Mouse (Mus musculus) kidney, embryonic 14.5 days (tissue): ENCODE measurements around the gene Gm20822. TPM values are rescaled to one million over a fixed set of nuclear protein-coding genes. Genes with fewer than 3 reads are reported as not detected.
"Not testable (repeated sequence)": the region's sequence is repeated elsewhere in the genome, so short reads cannot be mapped to it uniquely, and the experiment has no call there.

Source experiments
- ATAC-seq: fragments of 200-750 bp; cut with Nextera tagmentation; 2 replicates; pipeline ENCODE4 v1.8.0; 2017; ENCODE audit warnings: moderate number of reproducible peaks, mild to moderate bottlenecking, moderate TSS enrichment, moderate library complexity; ENCODE audit not compliant: low FRiP score, low TSS enrichment
- H3K27ac ChIP-seq: fragments of 300-500 bp; sonication (generic); 2 replicates; pipeline ENCODE4 v1.5.1; 2014; ENCODE audit warnings: low read depth, mild to moderate bottlenecking, low read length, moderate library complexity, mixed read lengths
- H3K27me3 ChIP-seq: fragments of 300-500 bp; sonication (generic); 2 replicates; pipeline ENCODE4 v1.6.1; 2014; ENCODE audit warnings: mild to moderate bottlenecking, low read length; ENCODE audit not compliant: control insufficient read depth, insufficient read depth
- H3K36me3 ChIP-seq: fragments of 300-500 bp; sonication (generic); 2 replicates; pipeline ENCODE4 v1.6.1; 2014; ENCODE audit warnings: low read length, mixed read lengths; ENCODE audit not compliant: control insufficient read depth, insufficient read depth
- H3K4me1 ChIP-seq: fragments of 300-500 bp; sonication (generic); 2 replicates; pipeline ENCODE4 v1.6.1; 2014; ENCODE audit warnings: low read length, mixed read lengths; ENCODE audit not compliant: control insufficient read depth, insufficient read depth
- H3K4me2 ChIP-seq: fragments of 300-500 bp; sonication (generic); replicated peaks from 2 replicates; pipeline ENCODE4 v1.6.1; 2014; ENCODE audit warnings: low read depth, mild to moderate bottlenecking, low read length
- H3K4me3 ChIP-seq: fragments of 300-500 bp; sonication (generic); 2 replicates; pipeline ENCODE4 v1.5.1; 2014; ENCODE audit warnings: mild to moderate bottlenecking, low read length
- H3K9ac ChIP-seq: fragments of 300-500 bp; sonication (generic); 2 replicates; pipeline ENCODE4 v1.6.1; 2014; ENCODE audit warnings: low read depth, mild to moderate bottlenecking, low read length, moderate library complexity
- H3K9me3 ChIP-seq: fragments of 300-500 bp; sonication (generic); 2 replicates; pipeline ENCODE4 v1.6.1; 2016; ENCODE audit warnings: low read length; ENCODE audit not compliant: control insufficient read depth
- WGBS: fragments of 180-500 bp; shearing (Covaris S2); extraction: QIAGEN DNeasy Blood & Tissue Kit; methylation state at CpG from one replicate; pipeline ENCODE4 v1.1.7; 2014; 5-methylcytosine and 5-hydroxymethylcytosine counted together
- polyA plus RNA-seq: library from polyadenylated mRNA; unstranded; fragments of >200 nt; fragmentation: Nextera tagmentation; extraction: Ambion mirVana; gene quantifications from 2 replicates; pipeline ENCODE4 v1.2.1, GENCODE M21; 2014

Gene Gm20822
- not detected in 2 replicates for polyA plus RNA-seq

GRCm38 (mm10) chrY:15884671-15885070, at the start of gene Gm20822:
Gm20822 (minus strand) TSS chrY:15884771.
- no CpG with 5 or more reads among the region's 3 CpGs for WGBS
- H3K4me2 ChIP-seq: not testable (repeated sequence)

More at GRCm38 (mm10) chrY:15884671-15885070, at the start of gene Gm20822:
- not testable (repeated sequence) for H3K9me3 ChIP-seq, H3K27me3 ChIP-seq, H3K27ac ChIP-seq, H3K4me3 ChIP-seq, H3K4me1 ChIP-seq, H3K9ac ChIP-seq, H3K36me3 ChIP-seq, ATAC-seq
